Mouse (Mus musculus) left cerebral cortex, adult 9 months (tissue): Measurements from ENCODE around the gene Mical2.

Experiments
- DNase-seq, 2 experiments: peaks; one replicate each; pipeline ENCODE4 v3.0.0; 2022; ENCODE audit warnings: low spot score in 2 of 2

The Mical2 gene

GRCm38 (mm10) chr7:112225615-112226262, at the start of gene Mical2:
TSS of gene Mical2 (plus strand) at chr7:112225856.
- DNase-seq: peak; percentile 64 to 86

- DNase-seq: no peak
These were observed 49.0 kb upstream of the Mical2 start for GRCm38 (mm10) chr7:112176627-112177026.

DNA sequence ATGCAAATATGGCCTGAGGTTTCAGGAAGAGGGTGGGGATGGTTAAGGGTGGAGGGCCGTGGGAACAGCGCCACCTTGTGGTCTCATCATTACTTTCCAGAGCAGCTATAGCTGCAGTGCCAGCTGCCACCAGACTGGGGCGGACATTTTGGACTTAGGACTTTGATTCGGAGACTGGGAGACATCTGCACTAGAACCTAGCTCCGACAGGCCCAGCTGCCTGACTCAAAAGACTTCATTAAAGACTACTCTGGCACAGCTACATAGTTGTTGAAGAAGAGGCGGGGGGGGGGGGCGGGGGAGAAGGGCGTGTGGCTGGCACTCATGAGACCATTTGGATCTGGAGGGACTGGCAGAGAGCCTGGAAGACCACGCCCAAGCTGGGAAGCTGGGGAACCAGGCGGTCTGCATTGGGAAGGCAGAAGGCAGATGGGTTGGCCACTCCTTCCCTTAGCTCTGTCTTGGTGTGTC, 45.4 kb upstream of the Mical2 start:
- peak; percentile 52 to 90 for DNase-seq

DNA sequence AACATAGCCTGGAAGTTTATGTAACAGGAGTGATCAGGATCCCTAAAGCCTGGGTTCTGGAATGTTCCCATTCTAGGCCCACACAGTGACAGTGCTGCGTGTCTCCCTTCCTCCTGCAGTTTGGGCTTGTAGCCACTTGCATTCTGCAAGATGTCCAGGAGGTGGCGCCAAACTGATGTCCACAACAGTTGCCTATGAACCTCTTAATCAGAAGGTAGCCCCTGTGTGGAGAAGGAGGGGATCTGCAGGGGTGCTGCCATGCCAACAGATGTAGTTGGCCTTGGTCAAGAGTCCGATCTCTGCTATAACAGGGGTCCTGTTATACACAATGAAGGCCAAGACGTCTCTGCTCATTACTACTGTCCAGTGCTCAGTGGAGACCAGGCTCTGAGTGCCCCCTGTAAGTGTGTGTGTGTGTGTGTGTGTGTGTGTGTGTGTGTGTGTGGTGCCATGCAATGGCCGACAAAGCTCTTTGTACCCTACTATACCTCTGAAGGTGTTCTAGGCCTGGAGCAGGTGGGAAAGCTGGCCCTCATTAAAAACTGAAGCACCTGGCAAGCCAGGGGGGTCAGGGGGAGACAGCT, 42.3 kb upstream of the Mical2 start:
- DNase-seq: peak; percentile 79 to 98

DNA sequence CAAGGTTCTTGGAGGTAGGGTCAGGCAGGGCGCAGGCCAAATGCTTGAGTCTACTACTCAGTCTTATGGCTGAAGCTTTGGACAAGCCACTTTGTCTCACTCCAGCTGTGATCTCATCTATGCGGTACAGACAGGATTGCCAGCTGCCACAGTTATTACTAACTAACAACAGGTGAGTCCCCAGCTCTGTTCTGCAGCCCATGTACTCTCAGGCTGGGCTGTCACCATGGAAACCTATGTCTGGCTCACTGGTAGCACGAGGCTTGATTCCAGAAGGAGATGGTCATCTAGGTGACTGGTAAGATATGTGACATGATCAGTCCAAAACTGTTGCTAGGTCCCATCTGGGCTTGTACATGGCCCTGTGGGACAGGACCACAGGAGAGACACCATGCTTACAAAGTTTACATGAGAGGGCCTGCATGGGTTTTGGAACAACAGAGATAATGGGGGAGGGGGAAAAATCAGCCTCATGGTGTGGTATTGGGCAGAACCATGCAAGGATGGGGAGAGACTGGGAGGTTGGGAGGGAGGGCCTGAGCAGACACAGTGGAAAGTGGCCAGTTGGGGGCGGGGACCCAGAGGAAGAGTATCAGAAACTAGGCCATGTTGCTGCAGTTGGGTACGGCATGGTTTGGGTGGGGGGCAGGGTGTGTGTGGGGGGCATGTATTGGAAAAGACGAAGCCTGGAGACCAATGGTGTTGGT, 41.0 kb upstream of the Mical2 start:
- DNase-seq: no peak

GRCm38 (mm10) chr7:112185226-112185745, 40.4 kb upstream of the Mical2 start:
- no peak for DNase-seq

DNA sequence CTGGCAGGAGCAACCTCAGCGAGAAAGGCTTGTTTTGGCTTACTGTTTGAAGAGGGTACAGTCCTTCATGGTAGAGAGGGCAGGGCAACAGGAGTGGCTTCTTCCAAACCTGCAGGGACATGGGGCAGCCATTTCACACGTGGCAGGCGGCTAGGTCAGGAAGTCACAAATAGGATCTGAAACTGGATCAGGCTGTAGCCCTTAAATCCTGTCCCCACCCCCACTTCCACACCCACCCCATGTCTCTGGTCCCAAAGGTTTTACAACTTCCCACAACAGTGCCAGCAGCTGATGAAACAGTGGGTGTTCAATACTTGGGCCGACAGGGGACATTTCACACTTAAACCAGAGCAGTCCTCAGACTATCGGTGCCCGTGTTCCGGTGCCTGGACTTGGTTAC, 38.8 kb upstream of the Mical2 start:
- DNase-seq: no peak

- DNase-seq: no peak
These were observed 37.9 kb upstream of the Mical2 start for GRCm38 (mm10) chr7:112187536-112188459.

GRCm38 (mm10) chr7:112192237-112192636, 33.4 kb upstream of the Mical2 start:
- peak in 1 of 2 experiments; percentile 72 for DNase-seq

DNA sequence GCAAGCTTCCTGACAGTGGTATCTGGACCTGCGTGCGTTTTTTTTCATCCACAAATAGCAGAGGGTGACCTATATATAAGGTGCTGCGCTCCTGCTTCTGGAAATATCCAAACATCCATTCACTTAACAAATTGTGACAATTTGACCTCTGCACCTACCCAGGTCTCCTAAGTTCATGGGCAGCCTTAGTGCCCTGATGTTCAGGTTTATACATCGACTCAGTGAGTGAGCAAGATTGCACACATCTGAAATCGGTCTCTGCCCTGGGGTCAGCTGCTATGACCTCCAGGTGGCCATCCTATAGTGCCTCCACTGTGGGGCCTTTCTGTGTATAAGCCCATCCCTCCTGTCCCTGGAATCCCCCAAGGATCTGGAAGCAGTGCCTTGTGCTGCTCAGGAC, 32.9 kb upstream of the Mical2 start:
- DNase-seq: no peak

DNA sequence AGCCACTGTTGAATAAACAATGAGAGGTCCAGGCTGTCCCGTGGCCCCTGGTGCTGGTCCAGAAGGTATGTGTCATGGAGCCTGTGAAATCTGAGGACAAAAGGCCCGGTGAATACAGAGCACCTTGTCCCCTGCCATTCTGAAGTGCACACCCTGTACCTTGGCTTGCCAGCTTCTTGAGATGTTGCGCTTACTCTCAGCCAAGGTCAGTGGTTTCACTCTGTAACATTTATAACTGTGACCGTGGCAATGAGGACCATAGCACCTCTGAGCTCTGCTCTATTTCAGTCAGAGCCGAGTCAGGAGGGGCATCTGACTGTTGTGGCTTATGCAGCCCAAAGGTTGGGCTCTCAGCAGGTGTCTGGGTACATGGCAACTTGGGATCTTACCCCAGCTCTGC, 31.4 kb upstream of the Mical2 start:
- DNase-seq: no peak

GRCm38 (mm10) chr7:112197461-112197860, 28.2 kb upstream of the Mical2 start:
- DNase-seq: no peak

GRCm38 (mm10) chr7:112199343-112199742, 26.3 kb upstream of the Mical2 start:
- DNase-seq: no peak

DNA sequence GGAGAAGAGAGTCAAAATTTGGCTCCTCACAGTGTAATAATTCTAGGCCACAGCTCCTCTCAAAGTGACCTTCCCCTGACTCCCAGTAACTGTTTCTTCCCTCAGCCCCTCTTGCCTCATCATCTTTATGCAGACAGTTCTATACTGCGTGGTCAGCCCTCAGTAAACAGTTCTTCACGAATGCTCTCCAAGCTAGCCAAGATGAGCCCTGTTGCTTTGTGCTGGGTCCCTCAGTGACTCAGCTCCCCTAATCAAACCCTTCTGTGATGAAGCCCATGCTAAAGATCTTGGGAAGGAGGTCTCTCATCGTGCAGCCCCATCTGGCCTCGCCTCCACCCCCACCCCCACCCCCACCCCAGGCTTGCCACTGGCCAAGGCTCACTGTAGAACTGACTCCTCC, 24.9 kb upstream of the Mical2 start:
- no peak for DNase-seq

DNA sequence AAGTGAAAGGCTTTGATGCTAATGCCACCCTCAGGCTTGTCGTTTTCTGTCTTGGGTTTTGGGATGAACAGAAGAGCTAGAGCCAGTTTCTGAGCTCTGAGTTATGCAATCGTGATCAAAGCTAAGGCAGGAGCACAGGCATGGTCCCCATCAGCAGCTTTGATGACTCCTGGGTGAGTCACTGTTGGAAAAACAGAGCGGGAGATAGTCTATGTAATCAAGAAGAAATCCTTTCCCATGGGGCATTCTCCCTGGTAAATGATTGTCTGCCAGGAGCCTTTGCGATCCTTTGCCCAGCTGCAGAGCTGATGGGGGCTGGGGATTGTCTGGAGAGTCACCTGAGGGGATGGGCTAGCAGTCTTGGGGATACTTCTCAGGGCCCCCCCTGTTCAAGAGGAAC, 23.5 kb upstream of the Mical2 start:
- DNase-seq: no peak

DNA sequence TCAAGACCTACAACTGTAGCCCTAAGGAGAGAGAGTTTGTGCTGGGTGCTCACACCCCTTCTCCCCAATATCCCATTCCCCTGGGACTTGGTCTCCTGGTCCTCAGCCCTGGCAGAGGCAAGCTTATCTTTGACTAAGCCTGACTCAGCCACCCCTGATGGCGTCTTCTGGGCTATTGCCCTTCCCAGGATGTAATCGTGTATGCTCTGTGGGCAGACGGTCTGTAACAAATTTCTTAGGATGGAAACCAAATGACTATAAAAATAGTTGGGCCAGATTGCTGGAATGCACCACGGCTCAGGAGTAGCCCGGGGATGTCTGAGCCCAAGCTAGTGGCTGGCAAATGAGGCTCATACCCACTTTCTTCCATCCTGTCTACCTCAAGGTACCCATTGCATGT, 22.8 kb upstream of the Mical2 start:
- peak in 1 of 2 experiments; percentile 71 for DNase-seq

- no peak for DNase-seq
These were observed 21.7 kb upstream of the Mical2 start for GRCm38 (mm10) chr7:112203937-112204336.

GRCm38 (mm10) chr7:112204380-112204963, 21.2 kb upstream of the Mical2 start:
- DNase-seq: peak; percentile 64 to 77

DNA sequence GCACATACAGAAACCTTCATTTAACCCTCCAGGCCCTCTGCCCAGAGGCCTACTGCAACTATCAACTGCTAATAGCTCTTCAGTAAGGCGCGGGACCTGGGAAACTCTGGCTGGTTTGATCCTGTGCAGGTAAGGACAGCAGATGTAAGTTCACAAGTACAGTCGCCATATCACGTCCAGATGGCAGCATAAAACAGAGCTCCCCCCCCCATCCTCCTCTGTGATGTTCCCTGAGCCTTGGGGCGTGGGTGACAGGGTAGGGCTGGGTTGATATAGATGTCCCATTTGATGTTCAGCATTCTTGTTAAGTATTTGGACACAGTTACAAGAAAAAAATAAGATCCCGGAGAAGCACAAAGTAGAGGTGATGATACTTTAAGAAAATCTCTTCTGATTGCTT, 20.1 kb upstream of the Mical2 start:
- no peak for DNase-seq

GRCm38 (mm10) chr7:112207717-112208116, 17.9 kb upstream of the Mical2 start:
- no peak for DNase-seq
